Mouse (Mus musculus): ENCODE data around the gene Csf1.

Csf1 gene

DNA sequence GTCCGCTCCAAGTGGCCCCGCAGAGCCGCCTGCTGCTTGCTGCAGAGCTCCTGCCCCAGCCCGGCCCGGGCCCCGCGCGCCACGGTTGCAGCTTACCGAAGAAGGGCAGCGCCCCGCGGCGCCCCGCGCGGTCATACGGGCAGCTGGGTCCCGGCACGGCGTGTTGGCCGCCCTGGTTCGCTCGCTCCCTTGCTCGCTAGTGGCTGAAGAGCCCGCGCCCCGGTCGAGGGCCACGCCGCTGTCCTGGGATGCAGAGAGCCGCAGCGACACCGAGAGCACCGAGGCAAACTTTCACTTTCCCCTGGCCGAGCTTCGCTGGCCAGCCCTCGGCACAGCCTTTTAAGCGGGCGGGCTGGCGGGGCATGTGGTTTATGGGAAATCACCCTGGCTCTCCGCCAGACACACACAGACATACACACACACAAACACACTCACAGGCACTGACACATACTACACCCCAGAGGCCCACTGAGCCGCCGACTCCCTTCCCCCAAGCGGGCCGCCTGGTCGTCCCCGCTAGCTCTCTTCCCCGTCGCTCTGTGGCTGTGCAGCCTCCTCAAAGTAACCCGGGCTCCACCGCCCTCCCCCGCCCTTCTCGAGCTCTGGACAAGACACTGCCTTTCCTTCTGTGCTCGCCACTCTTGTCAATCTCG lies at the start of gene Csf1:
Gene Csf1 (minus strand): TSS at position 541 of the 653 bp plus-strand sequence.
- peak; percentile 96 for DNase-seq (ENCODE audit: low read depth, low spot score)

DNA sequence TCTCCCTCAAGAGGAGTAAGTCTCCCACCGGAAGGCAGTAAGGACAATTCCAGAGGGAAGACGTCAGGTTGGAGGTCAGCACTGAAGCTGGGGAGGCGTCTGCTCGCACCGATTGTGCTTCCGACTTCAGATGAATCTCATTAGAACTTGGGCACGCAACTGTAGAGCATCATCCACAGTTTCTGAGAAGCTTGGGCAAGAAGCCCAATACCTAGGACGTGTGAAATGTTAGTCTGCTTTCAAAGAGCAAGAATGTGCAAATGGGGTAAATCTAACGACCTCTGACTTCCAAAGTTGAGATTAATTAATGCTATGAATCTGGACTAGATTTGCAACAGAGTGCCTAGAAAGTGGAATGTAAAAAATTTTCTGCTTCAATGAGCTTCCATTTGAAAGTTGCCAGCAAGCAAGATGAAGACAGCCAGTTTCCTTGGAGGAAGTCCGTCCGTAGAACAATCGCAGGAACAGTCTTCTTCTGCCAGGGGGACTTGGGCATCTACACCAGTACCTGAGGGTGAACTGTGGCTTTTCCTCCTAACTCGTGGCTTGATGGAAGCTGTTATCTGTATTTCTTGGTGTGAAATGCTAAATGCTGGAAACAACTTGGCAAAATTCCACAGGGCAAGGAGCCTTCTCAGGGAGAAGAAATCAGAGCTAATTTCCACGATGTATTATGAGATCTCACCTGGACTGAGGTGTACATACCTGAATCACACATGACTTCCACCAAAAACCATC lies 47.9 kb upstream of the Csf1 start:
- DNase-seq (ENCODE audit: low read depth, low spot score): no peak

DNA sequence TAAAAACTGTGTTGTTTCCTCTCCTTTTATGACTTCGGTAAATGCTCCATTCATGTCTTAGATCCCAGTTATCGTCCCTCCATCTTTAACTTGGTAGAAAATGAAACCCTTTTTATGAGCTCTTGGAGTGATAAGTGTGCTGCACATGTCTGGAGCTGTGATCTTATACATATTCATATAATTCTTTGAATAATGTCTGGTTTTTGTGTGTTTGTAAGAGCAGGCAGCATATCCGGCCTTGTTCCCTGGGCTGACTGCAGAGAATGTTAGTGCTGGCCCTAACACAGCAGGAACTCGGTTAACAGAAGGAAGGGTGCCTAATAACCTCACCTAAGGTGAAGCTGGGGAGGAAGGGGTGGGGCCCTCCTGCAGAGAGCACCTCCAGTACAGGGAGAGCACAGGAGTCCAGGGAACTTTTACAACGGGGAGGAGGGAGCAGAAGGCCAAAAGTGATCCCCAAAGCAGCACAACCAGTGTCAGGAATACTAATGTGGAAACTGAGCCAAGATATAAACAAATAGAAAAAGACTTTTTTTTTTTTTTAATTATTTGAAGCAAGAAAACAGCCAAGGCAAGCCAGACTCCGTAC lies 47.2 kb upstream of the Csf1 start:
- no peak for DNase-seq (ENCODE audit: low read depth, low spot score)

DNA sequence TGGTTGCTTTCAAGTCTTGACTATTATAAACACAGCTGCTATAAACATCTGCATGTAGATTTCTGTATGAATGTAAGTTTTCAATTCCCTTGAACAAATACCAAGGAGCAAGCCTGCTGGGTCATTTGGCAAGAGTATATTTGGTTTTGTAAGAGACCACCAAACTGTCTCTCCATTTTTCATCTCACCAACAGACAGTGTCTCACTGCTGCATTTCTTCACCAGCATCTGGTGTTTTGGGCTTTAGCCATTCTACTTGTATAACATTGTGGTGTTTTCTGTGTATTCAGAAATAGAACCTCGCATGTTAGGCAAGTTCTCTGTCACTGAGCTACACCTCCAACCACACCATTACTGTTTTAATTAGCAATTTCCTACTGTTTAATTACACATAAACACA lies 46.6 kb upstream of the Csf1 start:
- no peak for DNase-seq (ENCODE audit: low read depth, low spot score)

DNA sequence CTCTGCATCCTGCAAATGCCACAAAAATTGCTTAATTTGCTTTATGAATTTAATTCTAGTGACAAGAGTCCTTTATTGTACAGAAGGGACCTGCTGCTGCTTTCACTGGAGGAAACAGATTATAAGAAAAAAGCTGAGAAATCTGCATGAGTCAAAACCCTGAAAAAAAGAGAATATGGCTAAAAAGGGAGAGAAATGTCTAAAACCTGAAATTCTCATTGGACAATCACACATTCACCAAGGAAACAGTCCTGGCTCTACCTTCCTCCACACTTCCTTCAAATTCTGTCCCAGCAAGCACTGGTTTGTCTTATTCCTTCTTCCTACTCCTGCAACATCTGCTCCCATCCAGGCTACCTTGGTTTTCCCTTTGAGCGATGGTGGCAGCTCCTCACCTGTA lies 44.5 kb upstream of the Csf1 start:
- no peak for DNase-seq (ENCODE audit: low read depth, low spot score)

DNA sequence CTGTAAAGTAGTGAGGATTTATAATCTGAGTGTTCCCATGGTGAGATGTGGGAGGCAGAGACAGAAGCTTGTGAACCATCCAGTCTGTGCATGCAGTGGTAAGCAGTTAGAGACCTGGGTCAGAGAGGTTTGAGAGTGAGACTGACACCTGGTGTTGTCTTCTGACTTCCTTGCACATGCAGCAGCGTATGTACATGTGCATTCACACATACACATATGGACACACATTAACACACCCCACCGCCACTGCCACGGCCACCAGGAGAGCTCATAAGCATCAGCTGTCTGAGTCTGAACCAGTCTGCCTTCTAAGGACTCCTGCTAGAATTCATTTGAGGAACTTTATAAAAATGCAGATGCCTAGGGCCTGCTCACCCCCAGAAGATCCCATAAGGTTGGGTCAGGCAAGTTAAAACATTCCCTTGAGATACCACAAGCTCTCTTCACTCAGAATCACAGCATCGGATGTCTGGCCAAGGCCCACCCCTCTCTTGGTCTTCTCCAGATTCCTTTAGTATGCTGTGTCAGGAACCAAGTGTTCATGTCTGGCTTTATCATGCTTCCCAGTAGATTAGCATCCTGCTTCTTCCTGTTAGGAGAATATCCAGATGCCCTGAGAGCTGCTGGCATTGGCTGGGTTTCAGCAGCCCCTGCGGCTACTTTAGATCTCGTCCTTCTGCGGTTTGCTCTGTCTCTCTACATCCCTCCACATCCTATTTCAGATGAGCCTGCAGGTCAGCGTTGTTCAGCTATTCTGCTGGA lies 42.1 kb upstream of the Csf1 start:
- DNase-seq (ENCODE audit: low read depth, low spot score): peak; percentile 60

DNA sequence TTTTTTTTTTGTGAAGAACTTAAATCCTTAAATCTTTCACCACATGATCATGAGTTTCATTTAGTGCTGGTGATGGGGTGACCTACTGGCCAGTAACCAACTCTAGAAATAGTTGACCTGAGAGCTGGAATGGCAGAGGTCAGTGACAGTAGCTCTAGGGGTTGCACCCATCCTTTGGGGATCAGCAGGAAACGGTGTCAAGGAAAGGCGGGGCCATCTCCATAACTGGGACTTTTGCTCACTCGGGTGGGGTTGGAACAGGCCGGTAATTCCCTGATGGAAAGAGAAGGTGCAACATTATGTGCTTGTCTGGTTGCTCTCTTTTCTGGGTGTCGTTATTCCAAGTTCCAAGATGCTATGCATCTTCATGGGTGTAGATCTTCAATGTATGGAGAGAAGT lies 38.7 kb upstream of the Csf1 start:
- no peak for DNase-seq (ENCODE audit: low read depth, low spot score)

DNA sequence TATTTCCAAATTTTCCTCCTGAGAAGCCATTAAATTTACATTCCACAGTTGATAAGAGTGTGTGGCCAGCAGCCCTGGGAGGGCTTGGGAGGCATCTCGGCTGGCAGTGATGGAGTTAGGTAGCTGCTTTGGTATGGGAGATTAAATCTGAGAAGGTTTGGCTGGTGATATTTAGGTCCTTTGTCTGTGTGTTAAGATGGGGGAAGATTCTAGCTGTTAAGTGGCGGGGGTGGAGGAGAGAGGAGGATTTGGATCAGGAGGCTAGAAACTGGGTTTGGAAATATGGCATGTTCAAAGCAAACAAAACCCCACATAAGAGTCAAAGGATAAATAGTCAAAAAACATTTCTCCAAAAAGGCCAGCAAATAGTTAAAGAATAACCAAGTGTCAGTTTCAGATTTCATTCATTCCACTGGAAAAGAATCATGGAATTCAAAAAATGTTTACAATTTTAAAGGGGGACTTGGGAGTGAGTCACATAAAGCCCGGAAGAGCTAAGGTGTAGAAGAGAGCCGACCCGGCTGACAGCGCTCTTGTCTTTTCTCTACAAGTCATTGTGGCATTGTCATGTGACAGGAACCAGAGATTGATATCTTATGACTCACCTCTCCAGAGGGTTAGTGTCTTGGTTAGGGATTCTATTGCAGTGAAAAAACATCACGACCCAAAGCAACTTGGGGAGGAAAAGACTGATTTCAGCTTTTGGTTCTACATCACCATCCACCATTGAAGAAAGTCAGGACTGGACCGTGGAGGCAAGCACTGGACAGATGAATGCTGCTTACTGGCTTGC lies 36.1 kb upstream of the Csf1 start:
- DNase-seq (ENCODE audit: low read depth, low spot score): peak; percentile 97

DNA sequence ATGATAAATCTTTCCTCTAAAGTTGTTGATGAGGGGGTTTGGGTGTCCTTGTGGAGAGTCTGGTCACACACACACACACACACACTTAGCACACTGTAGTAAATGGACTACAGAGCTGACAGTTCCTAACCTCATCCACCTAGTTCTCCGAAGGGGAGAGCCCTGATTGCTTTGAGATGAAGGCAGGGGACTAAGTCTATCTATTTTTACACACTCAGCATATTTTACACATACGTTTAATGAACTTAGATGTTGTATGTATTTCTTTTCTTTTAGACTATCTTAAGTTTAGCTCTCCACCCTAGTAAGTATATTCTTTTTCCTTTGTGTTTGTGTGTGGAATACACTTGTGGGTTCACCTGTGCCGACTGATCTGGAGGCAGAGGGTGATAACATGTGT lies 34.6 kb upstream of the Csf1 start:
- DNase-seq (ENCODE audit: low read depth, low spot score): no peak

DNA sequence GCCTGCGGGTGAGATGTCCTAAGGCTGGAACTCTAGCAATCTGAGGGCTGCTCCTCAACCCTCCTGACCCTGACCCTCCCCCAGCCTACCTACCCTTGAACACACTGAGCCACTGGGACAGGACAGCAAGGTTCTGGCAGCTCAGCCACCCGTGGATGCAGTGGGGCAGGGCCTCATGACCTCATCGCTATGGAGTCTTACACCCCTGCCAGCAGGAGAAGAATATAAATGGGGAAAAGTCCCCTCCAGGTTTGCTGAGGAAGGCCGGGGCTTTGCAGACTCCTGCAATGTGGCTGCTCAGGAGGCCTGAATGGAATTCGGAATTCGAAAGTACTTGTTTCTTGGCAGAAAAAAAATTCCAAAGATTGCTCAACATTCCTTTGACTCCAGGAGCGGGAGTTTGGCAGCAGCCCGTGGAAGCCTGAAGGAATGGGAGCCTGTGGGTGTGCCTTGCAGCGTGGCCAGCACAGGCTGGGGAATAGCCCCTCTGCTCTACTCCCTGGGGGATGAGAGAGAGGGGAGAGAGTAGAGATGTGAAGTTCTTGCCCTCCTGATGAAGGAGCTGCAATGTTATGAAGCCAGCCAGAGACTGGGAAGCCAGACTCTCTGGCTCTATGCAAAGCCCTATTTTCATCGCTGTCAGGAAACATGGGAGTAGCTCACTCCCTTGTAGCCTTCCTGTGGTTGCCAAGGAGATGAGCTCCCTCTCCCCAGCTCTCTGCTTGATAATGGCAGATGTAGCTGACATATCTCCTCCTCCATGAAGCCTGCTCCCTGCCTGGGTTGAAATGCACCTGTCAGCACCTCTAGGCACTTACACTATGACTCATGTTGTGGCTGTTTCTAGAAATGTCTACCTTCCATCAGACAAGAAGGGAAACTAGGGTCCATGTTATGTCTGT lies 33.3 kb upstream of the Csf1 start:
- peak; percentile 96 for DNase-seq (ENCODE audit: low read depth, low spot score)

DNA sequence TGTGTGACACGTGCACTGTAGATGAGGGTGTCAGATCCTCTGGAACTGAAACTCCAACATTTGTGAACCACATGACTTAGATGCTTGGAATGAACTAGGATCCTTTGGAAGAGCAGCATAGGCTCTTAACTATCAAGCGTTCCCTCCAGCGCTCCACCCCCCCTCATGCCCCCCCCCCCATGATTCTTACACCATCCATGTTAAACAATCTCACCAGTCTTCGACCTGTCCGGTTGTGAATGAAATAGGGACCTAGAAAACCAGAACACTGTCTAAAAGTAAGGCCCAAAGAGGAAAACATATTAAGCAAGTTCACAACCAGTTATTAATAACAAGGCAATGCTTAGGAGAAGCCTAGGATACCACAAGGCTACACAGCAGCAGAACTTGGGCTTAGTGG lies 32.5 kb upstream of the Csf1 start:
- DNase-seq (ENCODE audit: low read depth, low spot score): no peak

DNA sequence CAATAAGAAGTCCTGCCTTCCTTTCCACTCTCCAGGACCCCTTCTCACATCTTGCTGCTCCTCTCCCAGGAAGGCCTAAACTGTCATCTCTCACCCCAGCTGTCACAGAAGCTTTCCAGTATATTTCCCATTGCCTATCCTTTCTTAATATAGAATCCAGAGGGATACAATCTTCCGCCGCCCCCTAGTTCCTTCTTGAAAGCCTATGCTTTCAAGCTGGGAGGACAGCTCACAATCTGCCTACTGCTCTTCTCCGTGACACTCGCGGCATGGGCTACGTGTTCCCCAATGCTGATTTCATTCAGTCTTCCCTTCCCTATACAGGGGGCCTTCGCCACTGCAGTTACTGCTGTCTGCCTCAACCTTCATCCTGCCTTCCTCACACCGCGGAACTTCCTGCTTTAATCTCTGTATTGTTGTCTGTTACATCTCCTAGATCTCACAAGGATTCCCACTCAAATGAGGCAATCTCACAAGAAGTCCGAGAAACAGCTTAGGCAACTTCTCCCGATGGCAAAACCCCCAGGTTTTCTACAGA lies 30.6 kb upstream of the Csf1 start:
- no peak for DNase-seq (ENCODE audit: low read depth, low spot score)

DNA sequence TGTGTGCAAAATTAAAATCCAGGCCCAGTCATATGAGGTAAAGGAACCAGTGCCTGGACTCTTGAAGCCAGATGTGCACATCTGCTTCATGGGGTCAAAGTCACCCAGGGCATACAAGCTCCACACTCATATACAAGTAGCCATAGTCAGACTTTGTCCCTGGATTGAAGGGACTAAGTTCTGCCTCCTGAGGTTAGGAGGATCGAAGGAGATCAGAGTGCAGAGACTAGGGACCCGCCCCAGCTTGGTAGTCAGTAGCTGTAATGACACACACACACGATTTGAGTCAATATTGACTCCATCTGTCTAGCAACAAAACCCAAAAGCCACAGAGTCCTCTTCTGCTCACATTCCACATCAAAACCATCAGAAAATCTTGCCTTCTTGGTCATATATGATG lies 30.0 kb upstream of the Csf1 start:
- DNase-seq (ENCODE audit: low read depth, low spot score): no peak

DNA sequence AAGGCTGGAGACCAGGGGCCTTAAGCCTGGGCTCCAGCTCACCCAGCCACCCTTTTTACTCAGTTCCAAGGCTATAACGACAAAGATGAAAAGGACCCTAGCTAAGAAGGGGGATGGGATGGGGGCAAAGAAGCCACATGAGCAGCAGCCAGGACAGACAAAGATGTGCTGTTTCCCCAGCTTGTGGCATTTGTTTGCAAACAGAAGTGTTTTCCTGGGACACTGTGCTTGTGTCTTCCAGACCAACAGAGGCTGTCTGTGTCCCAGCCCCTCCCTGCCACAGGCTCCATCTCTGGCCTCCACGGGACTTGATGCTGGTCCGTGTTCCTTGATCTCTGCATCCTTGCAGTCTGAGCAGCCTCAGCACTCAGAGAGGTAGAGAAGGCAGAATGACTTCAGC lies 28.6 kb upstream of the Csf1 start:
- no peak for DNase-seq (ENCODE audit: low read depth, low spot score)

DNA sequence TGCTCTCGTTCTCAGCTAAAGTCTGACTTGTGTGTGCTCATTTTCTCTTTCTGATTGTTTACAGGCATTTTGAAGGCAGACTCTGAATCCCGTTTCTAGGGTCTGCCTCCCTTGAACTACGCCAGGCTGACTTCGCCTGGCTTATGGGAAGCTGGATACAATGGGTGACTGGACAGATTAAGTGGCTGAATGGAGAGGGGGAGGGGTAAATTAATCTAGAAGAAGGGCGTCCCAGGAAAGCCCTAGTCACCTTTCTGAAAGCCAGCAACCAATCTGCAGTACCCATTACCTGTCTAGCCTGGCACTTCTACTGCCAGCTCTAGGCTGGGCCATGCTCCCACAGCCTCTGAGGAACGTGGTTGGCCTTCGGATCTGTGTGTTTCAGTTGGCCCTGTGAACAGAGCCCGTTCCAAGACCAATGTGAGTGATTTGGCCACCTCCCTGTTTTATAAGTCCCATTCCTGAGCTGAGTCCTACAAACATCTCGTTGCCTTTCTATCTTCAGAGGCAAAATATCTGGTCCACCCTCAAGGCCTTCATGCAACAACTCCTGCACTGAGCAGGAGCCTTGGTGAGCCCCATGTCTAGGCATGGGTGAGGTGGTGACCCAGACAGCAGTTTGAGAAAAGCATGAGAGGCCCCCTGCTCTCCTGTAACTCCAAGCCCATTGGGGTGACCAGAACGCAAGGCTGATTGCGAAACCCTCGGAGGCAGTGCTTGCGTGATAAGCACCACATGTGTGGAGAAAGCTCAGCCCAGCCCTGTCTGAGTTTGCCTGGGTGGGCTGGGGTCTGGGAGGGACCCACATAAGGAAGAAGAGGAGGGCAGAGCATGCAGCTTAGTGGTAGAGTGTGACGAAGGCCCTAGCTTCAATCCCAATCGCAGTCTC lies 27.6 kb upstream of the Csf1 start:
- DNase-seq (ENCODE audit: low read depth, low spot score): no peak

DNA sequence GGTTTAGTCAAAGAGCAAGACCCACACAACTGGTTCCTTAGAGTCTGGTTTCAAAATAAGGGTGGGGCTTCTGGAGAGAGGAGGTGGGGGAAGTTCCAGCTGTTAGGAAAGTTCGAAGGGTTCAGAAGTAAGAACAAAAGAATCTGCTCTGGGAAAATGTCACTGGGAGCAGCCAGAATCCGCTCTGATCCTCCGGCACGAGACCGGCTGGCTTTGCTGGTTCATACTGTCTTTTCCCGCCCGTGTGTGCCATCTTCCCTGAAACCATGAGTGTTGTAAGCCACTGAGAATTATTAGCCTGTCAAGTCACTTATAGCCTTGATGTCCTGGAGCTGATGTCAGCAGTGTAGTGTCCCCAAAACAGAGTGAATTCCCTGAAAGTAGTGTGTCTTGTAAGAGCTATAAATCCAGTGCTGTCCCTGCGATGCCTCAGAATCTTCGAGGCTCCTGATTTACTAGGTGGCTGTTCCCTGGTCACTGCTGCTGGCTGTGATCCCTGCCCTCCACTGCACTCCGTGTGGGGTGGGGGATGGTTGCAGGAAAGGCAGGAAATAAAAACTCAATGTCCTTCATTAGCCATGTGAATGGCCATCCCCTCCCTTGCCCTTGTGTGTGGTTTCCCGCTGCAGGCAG lies 26.8 kb upstream of the Csf1 start:
- no peak for DNase-seq (ENCODE audit: low read depth, low spot score)

DNA sequence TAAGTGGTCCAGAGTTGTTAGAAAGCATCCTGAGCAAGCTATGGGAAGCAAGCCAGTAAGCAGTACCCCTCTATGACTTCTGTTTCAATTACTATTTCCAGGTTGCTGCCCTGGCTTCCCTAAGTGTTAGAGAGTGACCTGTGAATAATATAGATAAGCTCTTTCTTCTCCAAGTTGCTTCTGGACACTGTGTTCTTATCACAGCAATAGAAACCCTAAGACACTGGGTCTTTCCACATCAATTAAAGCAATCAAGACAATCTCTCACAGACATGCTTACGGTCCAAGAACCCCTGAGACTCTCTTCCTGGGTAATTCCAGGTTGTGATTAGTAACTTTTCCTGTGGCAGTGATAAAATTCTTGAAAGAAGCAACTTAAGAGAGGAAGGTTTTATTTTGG lies 26.1 kb upstream of the Csf1 start:
- no peak for DNase-seq (ENCODE audit: low read depth, low spot score)

DNA sequence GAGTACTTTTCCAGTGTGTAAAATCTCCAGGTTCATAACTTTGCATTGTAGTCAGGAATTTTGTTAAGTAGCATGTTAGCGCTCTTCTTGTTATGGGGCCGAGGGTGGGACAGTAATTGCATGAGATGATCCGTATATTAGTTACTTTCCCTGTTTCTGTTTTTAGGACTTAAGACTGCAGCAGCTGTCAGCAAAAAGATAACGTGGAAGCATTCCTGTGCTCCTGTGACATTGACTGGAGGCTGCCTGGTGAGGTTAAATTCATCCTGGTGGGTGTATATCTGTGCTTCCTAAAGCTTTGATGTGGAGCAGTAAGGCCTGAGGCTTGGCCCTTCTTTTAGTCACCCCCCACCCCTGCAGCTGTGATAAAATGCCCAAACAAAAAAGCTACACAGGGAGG lies 25.3 kb upstream of the Csf1 start:
- no peak for DNase-seq (ENCODE audit: low read depth, low spot score)

DNA sequence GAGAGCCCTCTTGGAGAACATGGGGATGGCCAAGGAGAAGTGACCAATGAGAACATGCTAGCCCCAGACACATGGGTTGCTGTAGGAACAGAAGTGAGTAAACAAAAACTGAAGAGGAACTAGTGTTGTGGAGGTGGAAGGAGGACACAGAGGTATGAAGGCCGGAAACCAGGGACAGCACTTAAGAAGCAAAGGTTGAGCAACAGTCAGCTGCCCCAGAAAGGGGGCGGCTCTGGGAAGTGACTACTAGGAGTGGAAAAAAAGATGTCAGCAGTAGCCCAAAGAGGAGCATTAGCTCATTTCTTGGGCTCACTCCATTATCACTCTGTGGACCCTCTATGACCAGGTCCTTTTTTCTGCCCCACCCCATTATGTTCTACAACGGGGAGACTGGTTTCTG lies 23.0 kb upstream of the Csf1 start:
- DNase-seq (ENCODE audit: low read depth, low spot score): no peak
